Mouse (Mus musculus): ENCODE data around the gene Mllt3. TPM values are rescaled to one million over a fixed set of nuclear protein-coding genes. Genes with fewer than 3 reads are reported as not detected.

Gene Mllt3
- polyA plus RNA-seq, 1 experiment from 2014 or later, result 116 TPM

DNA sequence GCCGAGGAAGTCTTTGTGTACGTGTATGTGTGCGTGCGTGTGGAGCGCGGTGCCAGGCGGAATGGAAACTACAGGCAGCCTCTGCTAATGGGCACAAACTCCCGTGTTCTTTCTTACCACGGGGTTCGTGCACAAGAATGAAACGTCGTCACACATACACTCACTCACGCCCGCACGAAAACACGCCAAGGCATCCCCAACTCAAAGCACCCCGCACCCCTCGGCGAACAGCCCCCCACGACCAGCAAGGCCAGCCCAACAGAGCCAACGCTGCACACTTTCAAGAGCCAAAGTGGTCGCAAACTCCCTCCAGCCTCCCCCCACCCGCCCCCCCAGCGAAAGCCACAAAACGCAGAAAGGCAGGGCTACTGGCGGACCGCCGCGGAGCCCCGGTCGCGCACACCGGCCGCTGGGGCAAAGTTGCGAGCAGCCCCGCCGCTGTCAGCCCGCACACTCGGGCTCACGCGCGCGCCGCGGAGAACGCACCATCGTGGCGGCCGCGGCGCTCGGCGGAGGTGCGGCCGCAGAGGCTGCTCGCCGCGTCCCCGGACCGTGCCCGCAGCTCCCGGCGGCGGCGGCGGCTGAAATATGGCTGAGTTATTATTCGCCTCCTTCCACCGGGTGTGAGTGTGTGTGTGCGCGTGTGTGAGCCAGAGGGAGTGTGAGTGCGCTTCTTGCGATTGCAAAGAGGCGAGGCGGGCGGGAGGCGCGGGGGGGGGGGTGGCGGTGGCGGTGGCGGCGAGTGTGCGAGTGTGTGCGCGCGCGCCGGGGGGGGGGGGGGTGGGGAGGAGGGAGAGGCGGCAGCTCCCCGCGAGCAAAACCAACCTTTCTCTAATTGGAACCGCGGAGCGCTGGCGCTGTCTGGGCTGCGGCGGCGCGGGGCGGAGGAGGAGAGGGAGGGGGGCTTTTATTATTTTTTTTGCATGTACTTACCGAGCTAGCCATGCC, 739 bp downstream of the Mllt3 start:
- under 1% methylated on average over 83 of the region's 100 CpGs for WGBS
- H3K4me2 ChIP-seq, result peak overlapping the region; percentile 80
- no peaks in the 10 kb centered on the region for H3K9me3 ChIP-seq (replicated peaks)
- H3K4me1 ChIP-seq, result peaks cover 52% of the 10 kb centered on the region
- peak overlapping the region; percentile 83 for H3K9ac ChIP-seq
- peak; percentile 77 for ATAC-seq
- H3K4me3 ChIP-seq, result peak overlapping the region; percentile 75
- peak overlapping the region; percentile 99 for H3K27ac ChIP-seq
- peaks cover 5% of the 10 kb centered on the region; the same call in 1 of the 2 replicates for H3K27me3 ChIP-seq
- H3K36me3 ChIP-seq (ENCODE audit: poor library complexity, severe bottlenecking), result 0 out of 2 replicates have a peak, but pooled peaks cover 5% of the 10 kb centered on the region

DNA sequence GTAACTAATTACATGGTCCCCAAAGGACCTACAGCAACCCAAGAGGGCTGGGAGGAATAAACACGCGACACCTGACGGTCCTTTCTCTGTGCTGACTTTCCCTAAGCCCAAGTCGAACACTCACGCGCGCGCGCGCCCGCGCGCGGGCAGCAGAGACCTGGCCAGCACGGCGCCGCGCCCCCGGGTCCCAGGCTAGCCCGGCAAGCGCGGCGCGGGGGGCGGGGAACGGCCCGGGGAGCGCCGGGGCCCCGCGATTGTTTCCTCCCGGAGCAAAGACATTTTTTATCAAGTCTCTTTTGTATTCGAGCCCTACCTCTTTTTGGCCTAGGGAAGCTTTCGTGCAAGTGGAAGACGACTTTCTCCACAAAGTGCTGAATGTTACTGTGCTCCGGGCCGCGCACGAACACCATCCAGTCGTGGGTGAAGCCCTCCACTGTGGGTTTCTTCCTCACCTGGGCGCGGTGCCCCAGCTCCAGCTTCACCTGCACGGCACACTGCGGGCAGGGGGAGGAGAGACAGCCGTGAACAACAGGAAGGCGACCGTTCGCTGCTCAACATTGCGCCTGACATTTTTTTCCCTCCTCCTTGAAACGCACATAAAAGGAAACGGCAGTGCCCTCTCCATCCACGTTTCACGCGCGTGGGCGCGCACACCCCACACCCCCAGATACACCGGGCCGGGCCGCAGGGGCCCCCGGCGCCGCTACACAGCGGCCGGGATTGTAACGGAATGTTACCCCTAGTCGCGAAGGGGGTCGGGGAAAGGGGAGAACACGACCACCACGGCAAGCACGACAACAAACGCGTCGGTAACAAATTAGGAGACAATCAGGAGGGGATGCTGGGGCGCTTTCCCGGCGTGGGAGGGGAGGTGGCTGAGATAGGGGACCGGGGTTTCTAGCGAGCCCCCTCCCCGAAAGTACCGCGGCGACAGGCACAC, 1.7 kb downstream of the Mllt3 start:
- peaks cover 55% of the 10 kb centered on the region for H3K4me1 ChIP-seq
- H3K9ac ChIP-seq, result peak overlapping the region; percentile 83
- under 1% methylated on average over 79 of the region's 84 CpGs for WGBS
- peaks cover 13% of the 10 kb centered on the region; the same call in 1 of the 2 replicates for H3K36me3 ChIP-seq (ENCODE audit: poor library complexity, severe bottlenecking)
- H3K27ac ChIP-seq, result peak overlapping the region; percentile 99
- no peak for ATAC-seq
- H3K4me3 ChIP-seq, result peak overlapping the region; percentile 75
- H3K4me2 ChIP-seq, result peak overlapping the region; percentile 80
- peaks cover 5% of the 10 kb centered on the region; the same call in 1 of the 2 replicates for H3K27me3 ChIP-seq
- no peaks in the 10 kb centered on the region for H3K9me3 ChIP-seq (replicated peaks)

DNA sequence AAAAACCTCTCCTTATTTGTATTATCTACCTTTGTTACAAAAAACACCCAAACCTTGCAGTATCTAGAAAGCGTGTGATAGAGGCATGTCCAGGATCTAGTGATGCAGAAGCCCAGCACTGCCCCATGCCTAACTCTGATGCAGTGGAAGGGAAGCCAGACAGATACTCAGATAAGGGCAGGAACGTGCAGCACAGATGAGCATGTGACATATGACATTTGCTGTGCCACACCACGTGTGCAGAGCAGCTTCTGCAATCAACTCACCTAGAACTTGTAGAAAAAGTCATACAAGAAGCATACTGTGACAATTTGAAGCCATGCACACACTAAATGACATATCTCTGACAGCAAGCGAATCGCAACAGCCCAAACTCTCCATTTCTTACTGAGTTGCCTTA, 9.6 kb downstream of the Mllt3 start:
- Histone ChIP-seq H3K9ac (no peak overlapping the region), H3K27ac (no peak overlapping the region), H3K36me3 (ENCODE audit: poor library complexity, severe bottlenecking) (peaks cover 34% of the 10 kb centered on the region), H3K27me3 (no peaks in the 10 kb centered on the region), H3K4me2 (no peak overlapping the region), H3K4me3 (no peak overlapping the region), H3K9me3 (replicated peaks) (no peaks in the 10 kb centered on the region), H3K4me1 (peaks cover 26% of the 10 kb centered on the region)
- 89% methylated on average over 5 of the region's 5 CpGs for WGBS
- ATAC-seq, result no peak

DNA sequence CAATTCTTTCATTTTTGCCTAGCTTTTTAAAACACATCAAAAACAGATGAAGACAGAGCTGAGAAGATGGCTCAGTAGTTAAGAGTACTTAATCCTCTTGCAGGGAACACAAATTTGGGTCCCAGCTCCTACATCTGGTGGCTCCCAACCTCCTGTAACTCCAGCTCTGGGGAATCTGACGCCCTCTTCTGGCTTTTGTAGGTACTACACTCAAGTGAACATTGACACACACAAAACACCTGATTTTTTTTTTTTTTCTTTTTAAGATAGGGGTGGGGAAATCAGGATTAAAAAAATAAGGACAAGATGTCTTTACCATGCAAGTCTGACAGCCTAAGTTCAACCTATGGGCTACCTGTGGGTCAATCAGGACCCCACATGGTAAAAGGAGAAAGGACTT, 10.5 kb downstream of the Mllt3 start:
- no peak for ATAC-seq
- Histone ChIP-seq H3K4me3 (no peak overlapping the region), H3K27me3 (no peaks in the 10 kb centered on the region), H3K9ac (no peak overlapping the region), H3K27ac (no peak overlapping the region), H3K4me1 (peaks cover 24% of the 10 kb centered on the region), H3K36me3 (ENCODE audit: poor library complexity, severe bottlenecking) (peaks cover 31% of the 10 kb centered on the region), H3K9me3 (replicated peaks) (no peaks in the 10 kb centered on the region), H3K4me2 (no peak overlapping the region)
- 4% methylated on average over 1 of the region's 1 CpGs for WGBS

DNA sequence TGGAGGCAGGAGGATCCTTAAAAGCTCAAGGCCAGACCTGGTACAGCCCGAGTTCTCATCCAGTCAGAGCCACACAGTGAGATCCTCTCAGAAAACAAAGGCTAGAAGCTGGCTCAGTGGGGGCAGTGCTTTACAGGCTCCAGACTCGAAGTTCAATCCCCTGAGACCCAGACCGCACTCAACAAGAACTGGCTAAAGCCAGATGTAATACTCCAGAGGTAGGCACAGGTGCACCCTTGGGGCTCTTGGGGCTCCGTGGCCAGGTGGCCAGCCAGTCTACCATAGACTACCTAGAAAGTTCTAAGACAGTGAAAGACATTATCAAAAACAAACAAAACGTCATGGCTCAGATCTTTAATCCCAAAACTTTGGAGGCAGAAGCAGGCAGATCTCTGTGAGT, 12.7 kb downstream of the Mllt3 start:
- Histone ChIP-seq H3K27ac (no peak overlapping the region), H3K9me3 (replicated peaks) (no peaks in the 10 kb centered on the region), H3K4me1 (peaks cover 37% of the 10 kb centered on the region), H3K4me3 (no peak overlapping the region), H3K27me3 (no peaks in the 10 kb centered on the region), H3K36me3 (ENCODE audit: poor library complexity, severe bottlenecking) (peaks cover 13% of the 10 kb centered on the region), H3K9ac (no peak overlapping the region), H3K4me2 (no peak overlapping the region)
- 59% methylated on average over 5 of the region's 5 CpGs for WGBS
- ATAC-seq, result no peak

DNA sequence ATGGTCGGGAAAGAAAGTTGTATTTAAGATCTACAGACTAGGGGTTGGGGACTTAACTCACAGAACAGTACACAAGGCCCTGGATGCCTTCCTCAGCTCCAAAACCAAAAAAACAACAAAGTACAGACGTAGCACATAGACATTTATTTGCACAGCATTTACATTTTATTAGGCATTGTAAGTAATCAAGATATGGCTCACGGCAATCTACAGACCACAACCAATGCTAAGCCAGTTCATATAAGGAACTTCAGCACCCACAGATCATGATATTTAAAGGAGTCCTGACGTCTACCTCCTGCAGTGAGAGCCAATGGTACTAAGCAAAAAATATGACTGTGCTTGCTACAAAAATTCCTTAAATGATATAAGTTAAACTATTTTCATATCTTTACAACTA, 13.5 kb downstream of the Mllt3 start:
- ATAC-seq, result no peak
- H3K27ac ChIP-seq, result no peak overlapping the region
- no peak overlapping the region for H3K9ac ChIP-seq
- no peaks in the 10 kb centered on the region for H3K9me3 ChIP-seq (replicated peaks)
- 79% methylated on average over 4 of the region's 4 CpGs for WGBS
- H3K4me3 ChIP-seq, result no peak overlapping the region
- H3K4me2 ChIP-seq, result no peak overlapping the region
- H3K4me1 ChIP-seq, result peaks cover 44% of the 10 kb centered on the region
- H3K36me3 ChIP-seq (ENCODE audit: poor library complexity, severe bottlenecking), result 0 out of 2 replicates have a peak, but pooled peaks cover 6% of the 10 kb centered on the region
- no peaks in the 10 kb centered on the region for H3K27me3 ChIP-seq

DNA sequence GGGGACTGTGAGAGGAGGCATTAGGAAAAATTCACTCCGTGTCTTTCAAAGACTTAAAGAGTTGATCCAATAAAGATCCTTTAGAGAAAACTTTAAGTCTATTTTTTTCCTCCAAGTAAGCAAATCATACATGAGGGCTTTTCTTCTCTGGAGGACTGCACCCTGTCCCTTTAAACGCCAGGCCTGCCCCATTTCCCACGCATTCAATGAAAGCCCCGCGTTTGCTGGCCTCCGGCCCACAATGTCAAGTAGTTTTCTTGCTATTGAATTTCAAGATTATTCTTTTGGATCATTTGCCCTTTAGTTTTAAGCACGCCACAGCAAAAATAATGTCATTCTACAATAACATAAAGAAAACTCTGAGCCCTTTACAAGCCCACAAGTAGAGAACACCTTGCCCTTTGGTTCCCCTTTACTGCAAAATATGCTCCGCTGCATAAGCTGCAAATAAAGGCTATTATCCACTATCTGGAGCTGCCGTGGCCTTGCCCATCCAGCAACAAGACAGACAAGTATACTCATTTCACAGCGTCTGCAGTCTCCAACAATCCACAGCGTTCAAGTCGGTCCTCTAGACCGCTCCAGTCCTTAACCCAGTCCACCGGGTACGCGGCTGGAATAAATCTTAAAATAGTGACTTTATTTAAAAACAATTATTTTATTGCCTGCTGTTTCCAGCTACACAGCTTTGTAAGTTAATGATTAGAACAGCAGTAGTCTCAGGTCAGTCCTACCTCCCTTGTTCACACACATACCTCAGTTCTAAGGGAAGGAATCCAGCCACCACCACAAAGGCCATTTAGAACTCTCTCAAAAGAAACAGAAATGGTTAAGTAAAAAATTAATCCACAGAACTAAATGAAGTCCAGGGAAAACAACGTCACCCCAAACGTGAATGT, 15.5 kb downstream of the Mllt3 start:
- WGBS, result 7% methylated on average over 18 of the region's 18 CpGs
- Histone ChIP-seq H3K9ac (peak overlapping the region; percentile 16; the same call in 1 of the 2 replicates), H3K9me3 (replicated peaks) (no peaks in the 10 kb centered on the region), H3K36me3 (ENCODE audit: poor library complexity, severe bottlenecking) (no peaks in the 10 kb centered on the region), H3K27ac (peak overlapping the region; percentile 65), H3K4me3 (peak overlapping the region; percentile 17; the same call in 1 of the 2 replicates), H3K27me3 (no peaks in the 10 kb centered on the region), H3K4me1 (peaks cover 64% of the 10 kb centered on the region), H3K4me2 (peak overlapping the region; percentile 55)
- peak; percentile 61; the same call in 1 of the 2 replicates for ATAC-seq

DNA sequence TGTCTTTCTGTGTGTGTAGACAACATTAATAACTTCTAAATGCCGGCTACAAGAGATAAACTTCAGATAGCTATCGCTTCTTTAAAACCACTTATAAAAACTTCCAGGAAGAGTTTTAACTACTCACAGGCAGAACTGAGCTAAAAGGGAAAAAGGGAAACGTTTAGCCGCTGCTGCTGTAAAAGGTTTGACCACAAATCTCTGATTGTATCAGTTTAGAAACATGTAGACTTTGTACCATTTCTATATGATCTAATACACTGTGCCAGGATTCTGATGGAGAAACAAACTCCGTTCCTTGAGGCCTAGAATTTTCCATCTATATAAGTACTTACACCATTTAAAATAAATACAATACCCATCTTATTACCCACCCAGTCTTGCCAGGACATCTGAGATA, 17.4 kb downstream of the Mllt3 start:
- 88% methylated on average over 5 of the region's 5 CpGs for WGBS
- Histone ChIP-seq H3K27ac (no peak overlapping the region), H3K27me3 (no peaks in the 10 kb centered on the region), H3K9ac (no peak overlapping the region), H3K9me3 (replicated peaks) (no peaks in the 10 kb centered on the region), H3K36me3 (ENCODE audit: poor library complexity, severe bottlenecking) (peaks cover 7% of the 10 kb centered on the region; the same call in 1 of the 2 replicates), H3K4me2 (no peak overlapping the region), H3K4me1 (peaks cover 79% of the 10 kb centered on the region), H3K4me3 (no peak overlapping the region)
- no peak for ATAC-seq

DNA sequence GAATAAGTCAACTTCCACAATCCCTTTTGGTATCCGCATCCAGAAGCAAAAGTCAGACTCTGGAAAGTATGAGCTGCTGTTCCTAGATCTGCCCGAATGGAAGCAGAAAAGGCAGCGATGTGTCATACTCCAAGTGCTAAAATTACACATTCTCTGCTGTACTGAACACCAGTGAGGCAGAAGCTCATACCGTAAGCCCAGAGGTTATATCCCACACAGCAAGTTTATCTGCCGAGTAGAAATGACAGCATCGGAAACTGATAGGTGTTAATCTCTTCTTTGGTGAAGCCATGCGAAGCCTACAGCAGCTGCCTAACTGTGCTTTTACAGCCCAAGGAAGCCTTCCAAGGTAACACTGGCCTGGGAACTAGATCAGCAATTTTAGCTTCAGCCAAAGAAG, 17.9 kb downstream of the Mllt3 start:
- H3K4me3 ChIP-seq, result no peak overlapping the region
- H3K27ac ChIP-seq, result no peak overlapping the region
- peaks cover 12% of the 10 kb centered on the region; the same call in 1 of the 2 replicates for H3K36me3 ChIP-seq (ENCODE audit: poor library complexity, severe bottlenecking)
- no peak overlapping the region for H3K4me2 ChIP-seq
- 70% methylated on average over 7 of the region's 7 CpGs for WGBS
- no peak for ATAC-seq
- H3K4me1 ChIP-seq, result peaks cover 79% of the 10 kb centered on the region
- H3K9me3 ChIP-seq (replicated peaks), result no peaks in the 10 kb centered on the region
- H3K27me3 ChIP-seq, result no peaks in the 10 kb centered on the region
- H3K9ac ChIP-seq, result no peak overlapping the region

DNA sequence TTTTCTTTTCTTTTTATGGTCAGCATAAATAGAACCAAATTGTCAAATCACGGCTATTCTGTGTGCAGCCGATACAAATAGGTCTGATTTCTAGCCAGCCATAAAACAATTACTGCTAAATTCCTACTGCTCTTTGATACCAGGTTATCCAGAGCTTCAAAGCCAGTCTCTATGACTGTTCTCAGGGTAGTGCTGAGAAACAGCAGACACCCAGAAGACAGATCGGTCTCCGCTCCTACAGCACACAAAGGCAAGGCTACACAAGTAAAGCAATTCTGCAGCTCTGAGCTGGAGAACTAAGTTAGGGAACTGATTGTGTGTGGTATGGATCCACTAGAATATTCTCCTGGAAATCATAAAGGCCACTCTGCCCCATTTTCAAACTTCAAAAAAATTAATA, 20.4 kb downstream of the Mllt3 start:
- Histone ChIP-seq H3K36me3 (ENCODE audit: poor library complexity, severe bottlenecking) (peaks cover 19% of the 10 kb centered on the region), H3K4me3 (no peak overlapping the region), H3K27me3 (no peaks in the 10 kb centered on the region), H3K27ac (peak overlapping the region; percentile 27; the same call in 1 of the 2 replicates), H3K9me3 (replicated peaks) (no peaks in the 10 kb centered on the region), H3K4me2 (no peak overlapping the region), H3K9ac (no peak overlapping the region), H3K4me1 (peaks cover 62% of the 10 kb centered on the region)
- 27% methylated on average over 4 of the region's 4 CpGs for WGBS
- no peak for ATAC-seq
